Mouse (Mus musculus) heart, postnatal 0 days (tissue): ENCODE measurements around the gene Gm10188.

ENCODE experiments used
- CTCF ChIP-seq: IDR thresholded peaks from 2 replicates; pipeline ENCODE4 v1.5.1; 2016; ENCODE audit warnings: antibody characterized with exemption, control low read depth, low read depth
- EP300 ChIP-seq: IDR thresholded peaks from 2 replicates; pipeline ENCODE4 v1.6.1; 2016; ENCODE audit warnings: antibody characterized with exemption, low read depth

- TF ChIP-seq CTCF (peak; percentile 58), EP300 (no peak)
These were observed 17.3 kb downstream of the Gm10188 start for GRCm38 (mm10) chr1:132212218-132212617.
